Mouse (Mus musculus) heart, adult 2 months (tissue): ENCODE data around the gene Kat8. TPM values are rescaled to one million over a fixed set of nuclear protein-coding genes. Genes with fewer than 3 reads are reported as not detected.

ENCODE experiments used
- DNase-seq, 2 experiments: peaks; one replicate each; pipeline ENCODE4 v3.0.0; 2021
- H3K27ac ChIP-seq: fragments of 200-600 bp; 2 replicates; pipeline ENCODE4 v1.8.1; 2022
- H3K27me3 ChIP-seq: fragments of 200-500 bp; 2 replicates; pipeline ENCODE4 v1.6.1; 2012; ENCODE audit warnings: mild to moderate bottlenecking, low read length, inconsistent platforms, mixed read lengths; ENCODE audit not compliant: control insufficient read depth, insufficient read depth
- H3K36me3 ChIP-seq: fragments of 200-500 bp; 2 replicates; pipeline ENCODE4 v1.6.1; 2012; ENCODE audit warnings: low read length, inconsistent platforms; ENCODE audit not compliant: control insufficient read depth, insufficient read depth
- H3K4me1 ChIP-seq: fragments of 200-500 bp; 2 replicates; pipeline ENCODE4 v1.6.1; 2011; ENCODE audit warnings: low read length; ENCODE audit not compliant: control insufficient read depth, insufficient read depth
- H3K4me3 ChIP-seq: fragments of 200-600 bp; 2 replicates; pipeline ENCODE4 v1.8.1; 2022
- H3K79me2 ChIP-seq: fragments of 200-500 bp; replicated peaks from 2 replicates; pipeline ENCODE4 v1.6.1; 2012; ENCODE audit warnings: mild to moderate bottlenecking, inconsistent platforms, low read length, moderate library complexity, mixed read lengths; ENCODE audit not compliant: control insufficient read depth, insufficient read depth
- H3K9ac ChIP-seq: fragments of 200-500 bp; 2 replicates; pipeline ENCODE4 v1.6.1; 2012; ENCODE audit warnings: low read depth, mild to moderate bottlenecking, control low read depth, inconsistent platforms, low read length, mixed read lengths
- CTCF ChIP-seq: fragments of 200-600 bp; IDR thresholded peaks from 2 replicates; pipeline ENCODE4 v1.8.1; 2022; ENCODE audit warnings: antibody characterized with exemption, mild to moderate bottlenecking, moderate library complexity
- EP300 ChIP-seq: fragments of 200-500 bp; IDR thresholded peaks from 2 replicates; pipeline ENCODE4 v1.6.1; 2011; ENCODE audit warnings: low read depth, low read length, control low read depth; ENCODE audit not compliant: insufficient read depth
- POLR2A ChIP-seq: fragments of 200-500 bp; IDR thresholded peaks from 2 replicates; pipeline ENCODE4 v1.6.1; 2011; ENCODE audit warnings: mild to moderate bottlenecking, low read depth, low read length, control low read depth; ENCODE audit not compliant: insufficient read depth
- WGBS: fragments of 180-500 bp; shearing (Covaris S2); methylation state at CpG from one replicate; pipeline ENCODE4 v1.1.7; 2018; 5-methylcytosine and 5-hydroxymethylcytosine counted together
- intact Hi-C: fragments of 180-260 bp; cut with DNase I; formaldehyde crosslinking; loops from one replicate; pipeline ENCODE4 v1.15.1; 2025
- polyA plus RNA-seq: library from polyadenylated mRNA; depleted of rRNA; stranded (reverse); fragments of >200 nt; gene quantifications from 2 replicates; pipeline ENCODE4 v1.2.3, GENCODE M21; 2012
- total RNA-seq, 2 experiments: library from RNA; stranded (reverse); gene quantifications; 2 replicates each; pipeline ENCODE4 v1.2.3; 2021

Kat8 gene
- total and polyA plus RNA-seq, 3 experiments: 10.1 to 14.6 (median 13.8) TPM

GRCm38 (mm10) chr7:127899997-127900396, 12.3 kb upstream of the Kat8 start:
- H3K27ac ChIP-seq: no peak overlapping the region
- TF ChIP-seq POLR2A: no peak
- no peak for TF ChIP-seq EP300
- TF ChIP-seq CTCF: no peak
- no peak overlapping the region for H3K9ac ChIP-seq
- no peaks in the 10 kb centered on the region for H3K79me2 ChIP-seq
- H3K4me3 ChIP-seq: no peak overlapping the region
- H3K4me1 ChIP-seq: peaks cover 3% of the 10 kb centered on the region
- H3K27me3 ChIP-seq: no peaks in the 10 kb centered on the region
- intact Hi-C loops: no loop called here
- WGBS: 20% methylated on average over 7 of the region's 7 CpGs
- no peak for DNase-seq
- H3K36me3 ChIP-seq: no peaks in the 10 kb centered on the region

- Histone ChIP-seq H3K27ac (no peak overlapping the region), H3K4me3 (no peak overlapping the region), H3K79me2 (no peaks in the 10 kb centered on the region), H3K27me3 (no peaks in the 10 kb centered on the region), H3K4me1 (peaks cover 1% of the 10 kb centered on the region), H3K36me3 (no peaks in the 10 kb centered on the region), H3K9ac (no peak overlapping the region)
- no peak for DNase-seq
- TF ChIP-seq CTCF (no peak), EP300 (no peak), POLR2A (no peak)
- WGBS: 77% methylated on average over 2 of the region's 2 CpGs
- intact Hi-C loops: no loop called here
Measured at GRCm38 (mm10) chr7:127901772-127902171, 10.5 kb upstream of the Kat8 start.

GRCm38 (mm10) chr7:127903971-127904796, 8.1 kb upstream of the Kat8 start, which contains the start of gene Bckdk:
Gene Bckdk, plus strand, starts transcription at chr7:127904082.
- peak within 1 kb of the TSS; percentile 90 for H3K4me3 ChIP-seq
- H3K79me2 ChIP-seq: no peaks in the 10 kb centered on the region
- TF ChIP-seq POLR2A (peak; percentile 89), EP300 (no peak), CTCF (0 out of 2 replicates have a peak, but pooled peaks have one; percentile 9)
- H3K4me1 ChIP-seq: peaks cover 1% of the 10 kb centered on the region
- intact Hi-C loops: no loop called here
- 6% methylated on average over 38 of the region's 38 CpGs for WGBS
- H3K9ac ChIP-seq: peak within 1 kb of the TSS; percentile 85
- H3K27me3 ChIP-seq: no peaks in the 10 kb centered on the region
- H3K27ac ChIP-seq: peak within 1 kb of the TSS; percentile 94
- H3K36me3 ChIP-seq: no peaks in the 10 kb centered on the region
- DNase-seq: peak; percentile 80 to 83

- H3K27ac ChIP-seq: no peak overlapping the region
- no peak for DNase-seq
- no peak overlapping the region for H3K9ac ChIP-seq
- intact Hi-C loops: no loop called here
- no peaks in the 10 kb centered on the region for H3K36me3 ChIP-seq
- no peak for TF ChIP-seq CTCF
- H3K27me3 ChIP-seq: no peaks in the 10 kb centered on the region
- H3K4me1 ChIP-seq: peaks cover 1% of the 10 kb centered on the region
- no peak overlapping the region for H3K4me3 ChIP-seq
- H3K79me2 ChIP-seq: no peaks in the 10 kb centered on the region
- WGBS: 96% methylated on average over 12 of the region's 12 CpGs
Measured at GRCm38 (mm10) chr7:127907939-127908338, 4.4 kb upstream of the Kat8 start.

- no peak for DNase-seq
- 79% methylated on average over 4 of the region's 4 CpGs for WGBS
- peaks cover 1% of the 10 kb centered on the region for H3K4me1 ChIP-seq
- H3K9ac ChIP-seq: no peak overlapping the region
- TF ChIP-seq POLR2A (no peak), EP300 (no peak), CTCF (no peak)
- H3K36me3 ChIP-seq: no peaks in the 10 kb centered on the region
- H3K27ac ChIP-seq: no peak overlapping the region
- no peaks in the 10 kb centered on the region for H3K79me2 ChIP-seq
- no peak overlapping the region for H3K4me3 ChIP-seq
- intact Hi-C loops: no loop called here
- H3K27me3 ChIP-seq: no peaks in the 10 kb centered on the region
Measured at GRCm38 (mm10) chr7:127908656-127909055, 3.7 kb upstream of the Kat8 start.

- WGBS: 1% methylated on average over 4 of the region's 4 CpGs
- Histone ChIP-seq H3K4me1 (no peaks in the 10 kb centered on the region), H3K27me3 (no peaks in the 10 kb centered on the region), H3K79me2 (no peaks in the 10 kb centered on the region), H3K4me3 (peak overlapping the region; percentile 90), H3K9ac (peak overlapping the region; percentile 60; the same call in 1 of the 2 replicates), H3K27ac (no peak overlapping the region; the same call in 1 of the 2 replicates), H3K36me3 (no peaks in the 10 kb centered on the region)
- no peak for DNase-seq
- no peak for TF ChIP-seq CTCF
- no peak for TF ChIP-seq POLR2A
- no peak for TF ChIP-seq EP300
- intact Hi-C loops: loop anchor here (2.0 kb wide), 1 partner anchor 36 kb away; the partner anchor contains the start of genes Zfp646 and Zfp668
Measured at GRCm38 (mm10) chr7:127912938-127913337, 622 bp downstream of the Kat8 start.
